Mouse (Mus musculus): Measurements from ENCODE around the gene Glb1l.

DNA sequence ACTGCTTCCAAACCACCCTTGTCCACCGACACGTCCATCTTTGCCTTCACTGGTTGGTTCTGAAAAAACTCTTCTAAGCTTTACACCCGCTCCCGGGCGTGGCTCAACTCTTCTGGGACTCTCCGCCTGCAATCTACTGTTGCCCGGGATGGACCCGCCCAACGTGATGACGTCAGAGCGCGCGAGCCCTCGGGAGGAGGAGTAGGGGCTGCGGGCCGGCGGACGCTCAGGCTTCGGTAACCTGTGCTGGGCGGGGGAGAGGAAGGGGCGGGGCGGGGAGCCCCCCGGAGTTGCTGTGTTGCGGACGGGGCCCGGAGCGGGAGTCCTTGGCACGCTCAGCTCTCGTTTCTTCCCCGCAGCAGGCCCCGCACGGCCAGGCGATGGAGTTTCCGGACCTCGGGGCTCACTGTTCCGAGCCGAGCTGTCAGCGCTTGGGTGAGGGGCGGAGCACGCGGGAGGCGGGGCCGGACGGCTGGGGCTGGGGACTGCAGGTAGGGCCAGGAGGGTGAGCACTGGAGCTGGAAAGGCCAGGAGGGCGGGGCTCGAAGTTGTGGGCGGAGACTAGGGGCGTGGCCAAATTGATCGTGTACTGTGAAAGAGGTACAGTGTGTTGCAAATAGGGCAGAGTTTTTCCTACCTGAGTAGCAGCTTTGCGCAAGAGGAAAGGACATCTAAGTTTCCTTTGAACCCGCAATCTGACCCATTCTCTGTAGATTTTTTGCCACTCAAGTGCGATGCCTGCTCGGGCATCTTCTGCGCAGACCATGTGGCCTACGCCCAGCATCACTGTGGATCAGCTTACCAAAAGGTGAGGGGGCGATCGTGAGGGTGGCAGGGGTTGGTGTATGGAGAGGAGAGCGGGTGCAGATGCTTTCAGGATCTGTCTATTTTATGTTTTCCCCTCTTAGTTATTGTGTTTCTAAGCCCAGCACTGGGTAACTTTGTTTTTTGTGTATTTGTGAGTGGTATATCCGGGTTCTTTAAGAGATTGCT, 41.8 kb downstream of the Glb1l start, which contains the start of gene Zfand2b:
- TF ChIP-seq CTCF (IDR thresholded peaks at IDR 0.05 in 2 of 3, conservative IDR thresholded peaks at IDR 0.05 in 1 of 3; ENCODE audit: control insufficient read depth in 1 of 3, insufficient read depth in 1 of 3, low read depth in 2 of 3, low read length in 3 of 3, poor library complexity in 1 of 3, severe bottlenecking in 1 of 3), result no peak
- TF ChIP-seq RAD21 (IDR thresholded peaks at IDR 0.05; ENCODE audit: low read depth, low read length), result no peak
- TF ChIP-seq BHLHE40 (IDR thresholded peaks at IDR 0.05; ENCODE audit: borderline replicate concordance, low read depth, low read length), result no peak
- no peak for TF ChIP-seq POLR2AphosphoS5 (IDR thresholded peaks at IDR 0.05; ENCODE audit: borderline replicate concordance, low read depth, low read length)
- peak; percentile 60 to 80; a peak in 3 of 4 replicates for TF ChIP-seq POLR2A (IDR thresholded peaks at IDR 0.05; ENCODE audit: control insufficient read depth in 1 of 2, insufficient read depth in 1 of 2, low read depth in 1 of 2, low read length in 2 of 2, poor library complexity in 1 of 2)
- no peak for TF ChIP-seq EP300 (IDR thresholded peaks at IDR 0.05; ENCODE audit: low read depth in 1 of 2, low read length in 2 of 2)
- no peak; the same call in 1 of the 2 replicates for TF ChIP-seq E2F4 (IDR thresholded peaks at IDR 0.05; ENCODE audit: borderline replicate concordance, low read depth, low read length)
- TF ChIP-seq MXI1 (IDR thresholded peaks at IDR 0.05; ENCODE audit: low read depth, low read length), result peak; percentile 52
